Mouse (Mus musculus): Measurements from ENCODE around the gene Fastkd5. TPM values are rescaled to one million over a fixed set of nuclear protein-coding genes. Genes with fewer than 3 reads are reported as not detected.

The Fastkd5 gene
- polyA plus RNA-seq (2016; fragmentation: Nextera tagmentation; extraction: Ambion mirVana), result 16.9 and 17.1 TPM in 2 replicates

DNA sequence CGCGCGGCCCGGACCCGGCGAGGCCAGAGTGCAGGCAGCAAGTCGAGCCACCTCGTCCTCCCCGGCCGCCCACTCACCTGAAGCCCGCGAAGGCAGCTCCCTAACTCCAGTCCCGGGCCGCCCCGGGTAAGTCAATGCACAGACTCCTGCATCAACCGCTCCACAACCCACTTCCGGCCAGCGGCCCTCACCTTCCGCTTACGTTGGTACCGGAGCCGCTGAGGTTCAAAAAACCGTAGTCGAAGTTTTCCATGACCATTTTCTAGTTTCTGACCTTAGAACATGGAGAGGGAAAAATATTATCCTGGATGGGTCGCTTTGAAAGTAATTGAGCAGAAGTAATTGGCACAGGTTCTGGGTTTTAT, at the start of gene Fastkd5, which contains the start of gene Ubox5:
Gene Fastkd5, minus strand, starts transcription at position 189 of the 365 bp plus-strand sequence.
Gene Ubox5, minus strand, starts transcription at position 200 of the 365 bp plus-strand sequence.
- peaks cover 24% of the 10 kb centered on the region for H3K4me1 ChIP-seq
- WGBS, result under 1% methylated on average over 25 of the region's 25 CpGs
- no peaks in the 10 kb centered on the region for H3K9me3 ChIP-seq (replicated peaks)
- peak within 1 kb of the TSS; percentile 74 for H3K27ac ChIP-seq
- peaks cover 16% of the 10 kb centered on the region for H3K36me3 ChIP-seq
- H3K9ac ChIP-seq, result peak within 1 kb of the TSS; percentile 93
- peak within 1 kb of the TSS; percentile 99 for H3K4me3 ChIP-seq
- H3K4me2 ChIP-seq (replicated peaks), result peak within 1 kb of the TSS; percentile 95
- peaks cover 16% of the 10 kb centered on the region for H3K27me3 ChIP-seq
- peak; percentile 81 for ATAC-seq (ENCODE audit: low FRiP score)

DNA sequence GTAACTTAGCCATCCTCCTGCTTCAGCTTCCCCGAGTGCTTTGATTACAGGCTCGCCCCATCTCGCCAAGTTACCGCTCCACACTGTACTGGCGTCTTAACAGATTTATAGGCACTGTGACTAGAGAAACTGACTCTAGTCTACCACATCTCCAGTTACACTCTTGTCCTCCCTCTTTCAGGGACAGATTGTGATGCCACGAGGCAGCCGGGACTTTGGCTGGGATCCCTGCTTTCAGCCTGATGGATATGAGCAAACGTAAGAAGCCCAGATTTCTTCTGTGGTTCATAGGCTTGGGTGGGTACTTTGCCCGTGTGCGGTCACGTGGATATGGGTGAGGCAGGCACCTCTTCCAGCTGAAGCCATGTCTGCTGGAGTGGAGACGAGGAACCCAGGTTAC, 49.3 kb upstream of the Fastkd5 start:
- Histone ChIP-seq H3K4me3 (no peak overlapping the region), H3K36me3 (peaks cover 96% of the 10 kb centered on the region), H3K9ac (no peak overlapping the region), H3K4me1 (no peaks in the 10 kb centered on the region), H3K27ac (no peak overlapping the region), H3K9me3 (replicated peaks) (no peaks in the 10 kb centered on the region), H3K27me3 (no peaks in the 10 kb centered on the region), H3K4me2 (replicated peaks) (no peak overlapping the region)
- no peak for ATAC-seq (ENCODE audit: low FRiP score)
- 95% methylated on average over 12 of the region's 12 CpGs for WGBS

DNA sequence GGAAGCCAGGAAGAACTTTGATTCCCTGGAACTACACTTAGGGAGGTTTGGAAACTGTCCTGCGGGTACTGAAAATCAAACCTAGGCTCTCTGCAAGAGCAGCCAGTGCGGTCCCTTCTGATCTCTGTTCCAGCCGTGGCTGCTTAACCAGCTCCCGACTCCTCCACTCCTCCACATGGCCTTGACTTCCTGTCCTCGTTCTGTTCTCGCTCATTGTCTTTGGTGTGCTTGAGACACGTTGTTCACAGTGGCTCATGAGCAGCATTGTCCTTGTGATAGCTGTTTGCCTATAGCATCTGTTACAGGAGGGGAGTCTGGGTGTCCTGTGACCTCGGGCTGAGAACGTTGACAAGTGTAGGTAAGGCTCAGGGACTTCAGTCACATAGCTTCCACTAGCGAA, 47.4 kb upstream of the Fastkd5 start:
- Histone ChIP-seq H3K9ac (no peak overlapping the region), H3K4me3 (no peak overlapping the region), H3K9me3 (replicated peaks) (no peaks in the 10 kb centered on the region), H3K4me2 (replicated peaks) (no peak overlapping the region), H3K4me1 (no peaks in the 10 kb centered on the region), H3K27ac (no peak overlapping the region), H3K27me3 (no peaks in the 10 kb centered on the region), H3K36me3 (peaks cover 96% of the 10 kb centered on the region)
- 90% methylated on average over 10 of the region's 10 CpGs for WGBS
- no peak for ATAC-seq (ENCODE audit: low FRiP score)

DNA sequence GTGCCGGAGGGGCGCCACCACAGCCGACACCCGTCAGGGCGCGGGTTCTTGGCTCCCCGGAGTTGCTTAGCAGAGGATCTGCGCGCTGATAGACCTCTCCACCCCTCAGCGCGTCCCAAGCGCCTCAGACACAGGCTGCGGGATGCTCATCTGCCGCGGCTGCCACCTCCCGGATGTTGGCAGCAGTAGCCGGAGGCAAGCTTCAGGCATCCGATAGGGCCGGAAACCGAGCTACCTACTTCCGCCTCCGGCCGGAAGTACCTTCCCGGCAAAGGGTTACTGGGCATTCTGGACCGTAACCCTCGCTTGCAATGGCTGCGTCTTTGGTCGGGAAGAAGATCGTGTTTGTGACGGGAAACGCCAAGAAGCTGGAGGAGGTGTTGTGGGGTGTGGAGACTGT, 37.7 kb upstream of the Fastkd5 start, which contains the start of gene Itpa:
Gene Itpa, plus strand, starts transcription at position 52 of the 400 bp plus-strand sequence.
- H3K9me3 ChIP-seq (replicated peaks), result no peaks in the 10 kb centered on the region
- peak within 1 kb of the TSS; percentile 79 for H3K9ac ChIP-seq
- peaks cover 27% of the 10 kb centered on the region for H3K4me1 ChIP-seq
- peak; percentile 70 for ATAC-seq (ENCODE audit: low FRiP score)
- no peaks in the 10 kb centered on the region for H3K27me3 ChIP-seq
- WGBS, result 1% methylated on average over 31 of the region's 31 CpGs
- peak within 1 kb of the TSS; percentile 71 for H3K4me3 ChIP-seq
- H3K36me3 ChIP-seq, result peaks cover 18% of the 10 kb centered on the region
- peak within 1 kb of the TSS; percentile 85 for H3K27ac ChIP-seq
- peak within 1 kb of the TSS; percentile 92 for H3K4me2 ChIP-seq (replicated peaks)

DNA sequence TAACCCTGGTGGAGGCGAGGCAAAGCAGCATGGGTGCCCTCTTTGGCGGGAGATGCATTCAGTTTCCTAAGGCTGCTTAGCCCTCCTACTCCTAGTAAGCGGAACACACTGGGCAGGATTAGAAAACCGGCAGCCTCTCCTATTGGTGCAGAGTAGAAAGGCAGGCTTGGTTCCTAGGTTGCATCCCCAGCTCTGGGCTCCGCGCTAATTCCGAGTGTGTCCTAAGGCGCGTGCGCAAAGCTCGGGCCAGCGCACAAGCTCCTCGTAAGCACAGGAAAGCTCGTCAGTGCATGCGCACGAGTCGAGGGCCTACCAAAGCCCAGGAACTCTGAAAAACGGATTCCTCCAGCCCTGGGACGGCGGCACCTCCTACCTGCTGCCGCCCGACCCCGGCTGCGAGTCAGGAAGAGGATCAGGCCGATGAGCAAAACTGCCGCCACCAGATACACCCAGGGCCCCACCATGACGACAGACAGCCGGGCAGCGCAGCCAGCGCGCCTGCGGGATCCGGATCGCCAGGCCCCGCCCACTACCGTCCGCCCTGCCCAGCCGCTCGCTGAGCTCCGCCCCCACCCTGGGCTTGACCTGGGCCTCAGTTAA, 34.4 kb upstream of the Fastkd5 start, which contains the start of gene Ddrgk1:
Gene Ddrgk1, minus strand, starts transcription at position 558 of the 600 bp plus-strand sequence.
- H3K27me3 ChIP-seq, result no peaks in the 10 kb centered on the region
- peak within 1 kb of the TSS; percentile 98 for H3K27ac ChIP-seq
- peaks cover 24% of the 10 kb centered on the region for H3K4me1 ChIP-seq
- ATAC-seq (ENCODE audit: low FRiP score), result peak; percentile 95
- peak within 1 kb of the TSS; percentile 55 for H3K4me3 ChIP-seq
- WGBS, result under 1% methylated on average over 40 of the region's 40 CpGs
- H3K9me3 ChIP-seq (replicated peaks), result no peaks in the 10 kb centered on the region
- peaks cover 20% of the 10 kb centered on the region; the same call in 1 of the 2 replicates for H3K36me3 ChIP-seq
- peak within 1 kb of the TSS; percentile 70 for H3K4me2 ChIP-seq (replicated peaks)
- H3K9ac ChIP-seq, result peak within 1 kb of the TSS; percentile 79

DNA sequence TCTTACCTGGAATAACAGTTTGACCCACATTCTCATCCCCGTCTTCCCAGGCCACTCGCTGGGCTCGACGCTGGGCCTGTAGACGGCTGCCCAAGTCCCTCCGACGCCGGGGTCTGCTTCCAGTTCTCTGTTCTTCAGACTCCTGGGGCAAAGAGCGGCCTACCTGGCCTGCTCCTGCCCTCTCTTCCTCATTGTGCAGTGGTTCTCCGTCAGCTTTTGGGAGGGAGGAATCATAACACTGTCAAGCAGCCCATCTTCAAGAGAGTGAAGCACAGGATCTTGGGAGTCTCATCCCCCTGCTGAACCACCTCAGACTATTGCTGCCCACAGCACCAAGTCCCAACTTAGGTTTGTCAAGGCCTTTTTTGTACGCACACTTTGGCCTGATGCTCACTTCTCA, 33.5 kb upstream of the Fastkd5 start:
- Histone ChIP-seq H3K36me3 (peaks cover 28% of the 10 kb centered on the region), H3K4me2 (replicated peaks) (peak overlapping the region; percentile 70), H3K27me3 (no peaks in the 10 kb centered on the region), H3K27ac (no peak overlapping the region), H3K9ac (peak overlapping the region; percentile 79), H3K9me3 (replicated peaks) (no peaks in the 10 kb centered on the region), H3K4me3 (peak overlapping the region; percentile 55; the same call in 1 of the 2 replicates), H3K4me1 (peaks cover 22% of the 10 kb centered on the region)
- ATAC-seq (ENCODE audit: low FRiP score), result no peak
- WGBS, result 90% methylated on average over 11 of the region's 11 CpGs

DNA sequence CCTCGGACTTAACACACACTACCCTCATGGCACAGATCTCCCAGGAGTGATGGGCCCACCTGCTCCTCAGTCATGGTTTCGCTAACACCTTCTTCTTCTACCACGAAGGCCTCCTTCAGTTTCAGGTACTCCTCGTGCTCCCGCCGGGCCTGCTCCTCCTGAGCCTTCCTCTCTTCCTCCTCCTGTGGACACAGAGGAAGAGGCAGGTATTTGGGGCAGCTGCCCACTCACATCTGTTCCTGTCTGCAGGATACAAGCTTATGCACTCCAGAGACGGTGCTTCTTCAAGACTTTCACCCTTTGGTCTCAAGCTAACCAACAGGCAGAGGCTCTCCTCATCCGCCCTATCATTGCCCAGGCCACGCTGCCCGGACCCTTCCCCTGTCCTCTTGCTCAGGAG, 28.7 kb upstream of the Fastkd5 start:
- WGBS, result 95% methylated on average over 10 of the region's 10 CpGs
- Histone ChIP-seq H3K4me1 (peaks cover 11% of the 10 kb centered on the region), H3K27me3 (no peaks in the 10 kb centered on the region), H3K4me2 (replicated peaks) (no peak overlapping the region), H3K4me3 (no peak overlapping the region), H3K9me3 (replicated peaks) (no peaks in the 10 kb centered on the region), H3K27ac (no peak overlapping the region), H3K9ac (no peak overlapping the region), H3K36me3 (peaks cover 74% of the 10 kb centered on the region)
- no peak for ATAC-seq (ENCODE audit: low FRiP score)

DNA sequence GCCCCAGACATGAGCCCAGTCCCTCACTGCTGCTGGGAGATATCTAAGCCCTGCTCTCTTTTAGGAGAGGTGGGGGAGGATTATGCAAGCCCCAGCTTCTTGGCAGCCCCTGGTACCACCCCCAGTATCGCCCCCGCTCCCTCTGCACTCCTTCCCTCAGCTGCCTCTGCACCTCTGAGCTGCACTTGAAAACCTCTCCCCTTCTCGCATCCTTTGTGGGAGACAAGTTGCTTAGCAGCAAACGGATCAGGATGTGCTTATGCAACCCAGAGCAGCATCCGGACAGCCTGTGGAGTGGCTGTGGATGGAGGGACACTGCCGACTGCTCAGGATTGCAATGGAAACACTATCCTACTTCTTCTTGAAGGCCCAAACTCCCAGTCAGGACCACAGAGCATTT, 27.7 kb upstream of the Fastkd5 start:
- no peaks in the 10 kb centered on the region for H3K27me3 ChIP-seq
- peaks cover under 1% of the 10 kb centered on the region; the same call in 1 of the 2 replicates for H3K4me1 ChIP-seq
- no peaks in the 10 kb centered on the region for H3K9me3 ChIP-seq (replicated peaks)
- no peak overlapping the region for H3K27ac ChIP-seq
- 86% methylated on average over 6 of the region's 6 CpGs for WGBS
- no peak overlapping the region for H3K4me2 ChIP-seq (replicated peaks)
- no peak overlapping the region for H3K9ac ChIP-seq
- H3K36me3 ChIP-seq, result peaks cover 84% of the 10 kb centered on the region
- H3K4me3 ChIP-seq, result no peak overlapping the region
- ATAC-seq (ENCODE audit: low FRiP score), result no peak

DNA sequence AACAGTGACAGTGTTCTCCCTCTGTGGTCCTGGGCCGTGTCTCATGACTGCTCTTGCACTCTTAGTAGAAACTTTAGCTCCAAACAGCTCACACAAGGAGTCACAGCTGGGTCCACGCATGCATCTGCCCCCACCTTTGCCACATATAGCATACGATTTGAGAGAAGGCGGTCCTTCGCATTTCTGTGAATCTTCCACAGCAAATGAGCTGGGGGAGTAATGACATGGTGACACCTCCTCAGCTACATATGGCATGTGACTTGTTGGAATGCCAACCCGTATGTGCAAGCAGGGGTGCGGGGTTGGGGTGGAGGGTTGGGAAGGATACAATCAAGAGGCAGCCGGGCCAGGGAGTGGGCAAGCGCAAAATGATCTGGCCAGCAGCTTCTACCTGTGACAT, 26.7 kb upstream of the Fastkd5 start:
- no peak overlapping the region for H3K4me3 ChIP-seq
- peaks cover 81% of the 10 kb centered on the region for H3K36me3 ChIP-seq
- no peaks in the 10 kb centered on the region for H3K9me3 ChIP-seq (replicated peaks)
- no peaks in the 10 kb centered on the region for H3K4me1 ChIP-seq
- no peaks in the 10 kb centered on the region for H3K27me3 ChIP-seq
- no peak overlapping the region for H3K27ac ChIP-seq
- WGBS, result 95% methylated on average over 9 of the region's 9 CpGs
- H3K9ac ChIP-seq, result no peak overlapping the region
- no peak for ATAC-seq (ENCODE audit: low FRiP score)
- no peak overlapping the region for H3K4me2 ChIP-seq (replicated peaks)

DNA sequence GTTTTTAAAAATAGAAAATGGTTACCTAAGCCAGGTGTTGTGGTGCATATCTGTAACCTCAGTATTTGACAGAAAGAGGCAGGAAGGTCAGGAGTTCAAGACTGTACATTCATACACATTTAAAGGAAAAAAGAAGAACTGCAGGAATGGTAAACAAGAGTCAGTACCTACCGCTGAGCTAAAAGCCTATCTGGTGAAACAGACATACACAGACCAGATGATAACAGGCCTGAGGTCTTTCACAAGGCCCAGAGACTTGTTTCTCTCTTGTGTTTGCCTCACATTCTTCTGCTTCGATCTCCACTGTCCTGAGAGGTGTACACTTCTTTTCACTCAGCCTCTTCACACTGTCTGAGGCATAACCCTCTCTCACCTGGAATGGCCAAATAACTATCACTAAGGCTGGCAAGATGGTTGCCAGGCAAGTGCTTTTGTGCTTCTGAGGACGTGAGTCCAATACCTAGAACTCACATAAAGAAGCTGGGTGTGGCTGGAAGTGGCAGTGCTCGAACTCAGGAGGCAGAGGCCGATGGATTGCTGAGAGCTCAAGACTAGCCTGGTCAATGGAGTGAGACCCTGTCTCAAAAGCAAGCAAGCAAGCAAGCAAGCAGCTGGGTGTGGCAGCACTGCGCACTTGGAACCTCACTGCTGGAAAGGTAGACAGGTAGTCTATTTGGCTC, 26.0 kb upstream of the Fastkd5 start:
- H3K4me3 ChIP-seq, result no peak overlapping the region
- H3K9ac ChIP-seq, result no peak overlapping the region
- no peaks in the 10 kb centered on the region for H3K4me1 ChIP-seq
- no peaks in the 10 kb centered on the region for H3K9me3 ChIP-seq (replicated peaks)
- no peak for ATAC-seq (ENCODE audit: low FRiP score)
- H3K36me3 ChIP-seq, result peaks cover 76% of the 10 kb centered on the region
- no peak overlapping the region for H3K4me2 ChIP-seq (replicated peaks)
- no peak overlapping the region for H3K27ac ChIP-seq
- no peaks in the 10 kb centered on the region for H3K27me3 ChIP-seq
- 88% methylated on average over 6 of the region's 6 CpGs for WGBS

DNA sequence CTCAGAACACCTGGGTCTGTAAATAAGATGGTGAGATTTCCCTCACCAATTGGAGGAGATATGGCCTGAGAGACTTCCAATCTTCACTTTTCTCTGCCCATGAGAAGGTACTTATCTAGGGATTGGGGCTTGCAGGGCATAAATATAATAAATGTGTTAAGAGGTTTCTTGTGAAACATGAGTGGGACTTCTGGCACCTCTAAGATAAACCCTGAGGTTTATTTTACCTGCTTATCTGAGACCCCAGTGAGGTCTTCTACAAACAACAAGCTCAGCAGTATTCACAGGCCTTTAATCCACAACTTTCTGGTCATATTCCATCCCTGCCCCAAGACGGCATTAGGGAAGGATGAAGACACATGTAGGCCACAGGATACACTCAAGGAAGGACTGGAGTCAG, 23.9 kb upstream of the Fastkd5 start:
- Histone ChIP-seq H3K4me1 (no peaks in the 10 kb centered on the region), H3K9ac (no peak overlapping the region), H3K27ac (no peak overlapping the region), H3K36me3 (peaks cover 75% of the 10 kb centered on the region), H3K4me3 (no peak overlapping the region), H3K9me3 (replicated peaks) (no peaks in the 10 kb centered on the region), H3K27me3 (no peaks in the 10 kb centered on the region), H3K4me2 (replicated peaks) (no peak overlapping the region)
- no peak for ATAC-seq (ENCODE audit: low FRiP score)
- 88% methylated on average over 1 of the region's 1 CpGs for WGBS

DNA sequence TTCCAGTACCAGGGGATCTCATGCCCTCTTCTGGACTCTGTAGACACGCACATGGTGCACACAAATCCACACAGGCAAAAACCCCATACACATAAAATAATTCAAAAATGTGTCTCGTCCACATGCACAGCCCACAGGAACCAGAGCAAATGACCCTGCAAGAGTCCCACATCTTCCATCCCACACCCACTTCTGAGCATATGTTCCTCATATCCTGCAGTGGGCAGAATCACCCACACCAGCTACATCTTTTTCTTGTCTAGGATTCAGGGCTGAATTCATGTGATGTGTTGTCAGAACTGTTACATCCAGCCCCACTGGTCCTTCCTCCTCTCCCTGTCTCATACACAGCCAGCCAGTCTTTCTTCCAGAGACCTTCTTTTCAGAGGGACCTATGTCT, 23.5 kb upstream of the Fastkd5 start:
- no peak for ATAC-seq (ENCODE audit: low FRiP score)
- Histone ChIP-seq H3K4me1 (no peaks in the 10 kb centered on the region), H3K36me3 (peaks cover 70% of the 10 kb centered on the region), H3K27ac (no peak overlapping the region), H3K9me3 (replicated peaks) (no peaks in the 10 kb centered on the region), H3K27me3 (no peaks in the 10 kb centered on the region), H3K9ac (no peak overlapping the region), H3K4me2 (replicated peaks) (no peak overlapping the region), H3K4me3 (no peak overlapping the region)
- WGBS, result 96% methylated on average over 2 of the region's 2 CpGs
